Mouse (Mus musculus): Measurements from ENCODE around the gene Zcchc9.

DNA sequence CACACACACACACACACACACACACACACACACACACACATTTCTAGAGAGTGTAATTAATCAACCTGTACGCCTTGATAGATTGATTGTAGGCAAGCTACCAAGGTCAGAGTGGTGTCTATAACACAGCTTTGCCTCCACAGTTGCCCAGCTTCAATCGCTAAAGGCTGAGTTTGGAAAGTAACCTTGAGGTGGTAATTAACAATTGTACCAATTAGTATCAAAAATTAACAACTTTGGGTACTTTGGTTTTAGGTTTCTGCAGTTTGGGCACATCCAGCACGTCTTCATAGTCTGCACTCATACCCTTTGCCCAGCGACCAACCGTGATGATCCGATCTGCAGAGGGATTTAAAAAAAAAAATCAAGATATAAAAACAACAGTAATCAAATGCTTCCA lies 10.6 kb downstream of the Zcchc9 start:
- no peak for TF ChIP-seq CTCF (IDR thresholded peaks at IDR 0.05; ENCODE audit: control insufficient read depth, insufficient read depth, insufficient read length)
- TF ChIP-seq MYOD1 (IDR thresholded peaks at IDR 0.05; ENCODE audit: control insufficient read depth, insufficient read length, low read depth): no peak
- TF ChIP-seq MYOG (IDR thresholded peaks at IDR 0.05; ENCODE audit: control insufficient read depth, extremely low read depth, insufficient read length): no peak
- no peak for TF ChIP-seq FOSL1 (IDR thresholded peaks at IDR 0.05; ENCODE audit: insufficient read depth, low read length, poor library complexity, severe bottlenecking)

All from C2C12 (cell line).